Mouse (Mus musculus): Measurements from ENCODE around the gene Smpd3. TPM values are rescaled to one million over a fixed set of nuclear protein-coding genes. Genes with fewer than 3 reads are reported as not detected.

The Smpd3 gene
- total and polyA plus RNA-seq, 2 experiments from 2014 or later: 81.5 to 111 TPM

GRCm38 (mm10) chr8:106280154-106280553 lies 57.6 kb downstream of the Smpd3 start:
- 54% methylated on average over 5 of the region's 5 CpGs for WGBS
- Histone ChIP-seq H3K27ac (ENCODE audit: low read depth, low read length) (no peak overlapping the region), H3K4me2 (ENCODE audit: low read depth, low read length, poor library complexity, severe bottlenecking) (no peak overlapping the region), H3K4me1 (ENCODE audit: insufficient read depth, low read length) (no peaks in the 10 kb centered on the region), H3K27me3 (ENCODE audit: insufficient read depth, low read length) (no peaks in the 10 kb centered on the region), H3K9ac (replicated peaks; ENCODE audit: low read length, poor library complexity, severe bottlenecking) (no peak overlapping the region), H3K4me3 (ENCODE audit: low read depth, low read length) (no peak overlapping the region), H3K9me3 (ENCODE audit: low read length) (no peaks in the 10 kb centered on the region), H3K36me3 (ENCODE audit: insufficient read depth, low read length) (0 out of 2 replicates have a peak, but pooled peaks cover 10% of the 10 kb centered on the region)
- no peak for ATAC-seq (ENCODE audit: low FRiP score)
- no peak for TF ChIP-seq CTCF (IDR thresholded peaks at IDR 0.05)
- DNase-seq (ENCODE audit: low spot score): no peak

- Histone ChIP-seq H3K4me2 (ENCODE audit: low read depth, low read length, poor library complexity, severe bottlenecking) (no peak overlapping the region), H3K9me3 (ENCODE audit: low read length) (no peaks in the 10 kb centered on the region), H3K9ac (replicated peaks; ENCODE audit: low read length, poor library complexity, severe bottlenecking) (no peak overlapping the region), H3K4me1 (ENCODE audit: insufficient read depth, low read length) (no peaks in the 10 kb centered on the region), H3K27ac (ENCODE audit: low read depth, low read length) (no peak overlapping the region), H3K36me3 (ENCODE audit: insufficient read depth, low read length) (0 out of 2 replicates have a peak, but pooled peaks cover 12% of the 10 kb centered on the region), H3K27me3 (ENCODE audit: insufficient read depth, low read length) (no peaks in the 10 kb centered on the region), H3K4me3 (ENCODE audit: low read depth, low read length) (no peak overlapping the region)
- 85% methylated on average over 11 of the region's 11 CpGs for WGBS
- DNase-seq (ENCODE audit: low spot score) (no peak), ATAC-seq (ENCODE audit: low FRiP score) (no peak)
- no peak for TF ChIP-seq CTCF (IDR thresholded peaks at IDR 0.05)
Measured at GRCm38 (mm10) chr8:106278367-106279042, 59.3 kb downstream of the Smpd3 start.

- Histone ChIP-seq H3K9me3 (ENCODE audit: low read length) (no peaks in the 10 kb centered on the region), H3K4me1 (ENCODE audit: insufficient read depth, low read length) (peaks cover 6% of the 10 kb centered on the region; the same call in 1 of the 2 replicates), H3K36me3 (ENCODE audit: insufficient read depth, low read length) (peaks cover 15% of the 10 kb centered on the region; the same call in 1 of the 2 replicates), H3K4me3 (ENCODE audit: low read depth, low read length) (no peak overlapping the region), H3K9ac (replicated peaks; ENCODE audit: low read length, poor library complexity, severe bottlenecking) (no peak overlapping the region), H3K27ac (ENCODE audit: low read depth, low read length) (no peak overlapping the region), H3K27me3 (ENCODE audit: insufficient read depth, low read length) (no peaks in the 10 kb centered on the region), H3K4me2 (ENCODE audit: low read depth, low read length, poor library complexity, severe bottlenecking) (no peak overlapping the region)
- WGBS: 90% methylated on average over 5 of the region's 5 CpGs
- DNase-seq (ENCODE audit: low spot score) (no peak), ATAC-seq (ENCODE audit: low FRiP score) (no peak)
- TF ChIP-seq CTCF (IDR thresholded peaks at IDR 0.05): no peak
Measured at GRCm38 (mm10) chr8:106276709-106277317, 61.0 kb downstream of the Smpd3 start.

- H3K9ac ChIP-seq (replicated peaks; ENCODE audit: low read length, poor library complexity, severe bottlenecking): no peak overlapping the region
- DNase-seq (ENCODE audit: low spot score) (no peak), ATAC-seq (ENCODE audit: low FRiP score) (no peak)
- no peak overlapping the region for H3K4me2 ChIP-seq (ENCODE audit: low read depth, low read length, poor library complexity, severe bottlenecking)
- H3K9me3 ChIP-seq (ENCODE audit: low read length): no peaks in the 10 kb centered on the region
- no peak for TF ChIP-seq CTCF (IDR thresholded peaks at IDR 0.05)
- no peak overlapping the region for H3K4me3 ChIP-seq (ENCODE audit: low read depth, low read length)
- peaks cover 9% of the 10 kb centered on the region; the same call in 1 of the 2 replicates for H3K36me3 ChIP-seq (ENCODE audit: insufficient read depth, low read length)
- no peaks in the 10 kb centered on the region for H3K27me3 ChIP-seq (ENCODE audit: insufficient read depth, low read length)
- H3K27ac ChIP-seq (ENCODE audit: low read depth, low read length): no peak overlapping the region
- H3K4me1 ChIP-seq (ENCODE audit: insufficient read depth, low read length): peaks cover 31% of the 10 kb centered on the region
- WGBS: 90% methylated on average over 3 of the region's 3 CpGs
Measured at GRCm38 (mm10) chr8:106273468-106273867, 64.3 kb downstream of the Smpd3 start.

- Histone ChIP-seq H3K4me3 (ENCODE audit: low read depth, low read length) (no peak overlapping the region), H3K4me2 (ENCODE audit: low read depth, low read length, poor library complexity, severe bottlenecking) (peak overlapping the region; percentile 12; the same call in 1 of the 2 replicates), H3K9me3 (ENCODE audit: low read length) (no peaks in the 10 kb centered on the region), H3K36me3 (ENCODE audit: insufficient read depth, low read length) (peaks cover 5% of the 10 kb centered on the region; the same call in 1 of the 2 replicates), H3K27ac (ENCODE audit: low read depth, low read length) (peak overlapping the region; percentile 77), H3K27me3 (ENCODE audit: insufficient read depth, low read length) (no peaks in the 10 kb centered on the region), H3K9ac (replicated peaks; ENCODE audit: low read length, poor library complexity, severe bottlenecking) (0 out of 2 replicates have a peak overlapping the region, but pooled peaks have one; percentile 19), H3K4me1 (ENCODE audit: insufficient read depth, low read length) (peaks cover 31% of the 10 kb centered on the region)
- ATAC-seq (ENCODE audit: low FRiP score) (no peak), DNase-seq (ENCODE audit: low spot score) (no peak)
- WGBS: 28% methylated on average over 4 of the region's 4 CpGs
- no peak for TF ChIP-seq CTCF (IDR thresholded peaks at IDR 0.05)
Measured at GRCm38 (mm10) chr8:106271378-106271777, 66.4 kb downstream of the Smpd3 start.

GRCm38 (mm10) chr8:106270804-106271203 lies 67.0 kb downstream of the Smpd3 start:
- H3K27me3 ChIP-seq (ENCODE audit: insufficient read depth, low read length): no peaks in the 10 kb centered on the region
- ATAC-seq (ENCODE audit: low FRiP score) (peak; percentile 78), DNase-seq (ENCODE audit: low spot score) (peak; percentile 79)
- H3K36me3 ChIP-seq (ENCODE audit: insufficient read depth, low read length): peaks cover 6% of the 10 kb centered on the region; the same call in 1 of the 2 replicates
- 0 out of 2 replicates have a peak overlapping the region, but pooled peaks have one; percentile 12 for H3K4me2 ChIP-seq (ENCODE audit: low read depth, low read length, poor library complexity, severe bottlenecking)
- WGBS: 6% methylated on average over 5 of the region's 5 CpGs
- no peaks in the 10 kb centered on the region for H3K9me3 ChIP-seq (ENCODE audit: low read length)
- H3K9ac ChIP-seq (replicated peaks; ENCODE audit: low read length, poor library complexity, severe bottlenecking): 0 out of 2 replicates have a peak overlapping the region, but pooled peaks have one; percentile 19
- no peak overlapping the region for H3K4me3 ChIP-seq (ENCODE audit: low read depth, low read length)
- no peak for TF ChIP-seq CTCF (IDR thresholded peaks at IDR 0.05)
- peak overlapping the region; percentile 77 for H3K27ac ChIP-seq (ENCODE audit: low read depth, low read length)
- H3K4me1 ChIP-seq (ENCODE audit: insufficient read depth, low read length): peaks cover 31% of the 10 kb centered on the region
